Mouse (Mus musculus) mature B cell (primary cell): ENCODE measurements around the gene Tarm1.

Source experiments
- in situ Hi-C: fragments of 300-500 bp; cut with MboI; formaldehyde crosslinking; loops from 2 replicates; pipeline ENCODE4 v1.14.3; 2019

Tarm1 gene

DNA sequence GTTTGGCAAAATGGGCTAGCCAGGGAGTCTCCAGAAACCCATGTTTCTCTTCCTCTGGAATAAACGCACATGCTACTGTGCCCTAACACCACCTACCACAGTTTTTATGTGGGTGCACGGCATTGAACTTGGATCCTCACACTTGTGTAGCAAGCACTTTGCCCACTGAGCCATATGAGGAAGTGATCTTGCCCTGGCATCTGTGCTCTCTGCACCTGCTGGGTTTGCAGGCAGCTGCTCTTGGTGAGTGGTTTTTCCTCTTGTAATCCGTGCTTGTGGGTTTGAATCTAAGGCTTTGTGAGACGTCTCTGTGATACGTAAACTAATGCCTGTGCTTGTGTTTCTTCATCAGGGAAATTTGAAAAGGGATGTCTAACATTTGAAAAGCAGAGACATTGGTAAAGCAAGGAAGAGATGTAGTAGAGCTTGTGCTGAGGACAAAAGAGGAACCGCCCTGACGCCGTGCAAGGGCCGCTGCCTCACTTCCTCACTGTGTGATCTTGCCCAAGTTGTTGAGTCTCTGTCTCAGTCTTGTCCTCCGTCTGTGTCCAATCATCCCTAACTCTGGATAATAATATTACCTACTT is 59.9 kb downstream of the Tarm1 start:
- in situ Hi-C loops: loop anchor here (10.0 kb wide), 1 partner anchor 218 kb away; no protein-coding TSS in a partner anchor

GRCm38 (mm10) chr7:3440526-3440925 is 61.9 kb downstream of the Tarm1 start:
- in situ Hi-C loops: loop anchor here (10.0 kb wide), 1 partner anchor 216 kb away; no protein-coding TSS in a partner anchor

- in situ Hi-C loops: loop anchor here (10.0 kb wide), 1 partner anchor 215 kb away; no protein-coding TSS in a partner anchor
Observed at GRCm38 (mm10) chr7:3439984-3440383, 62.4 kb downstream of the Tarm1 start.

- in situ Hi-C loops: no loop called here
Observed at GRCm38 (mm10) chr7:3437941-3438340, 64.5 kb downstream of the Tarm1 start.
